Mouse (Mus musculus): Measurements from ENCODE around the gene Pex14. TPM values are rescaled to one million over a fixed set of nuclear protein-coding genes. Genes with fewer than 3 reads are reported as not detected.

The Pex14 gene
- polyA plus RNA-seq, 1 experiment from 2014 or later = 55.6 TPM

DNA sequence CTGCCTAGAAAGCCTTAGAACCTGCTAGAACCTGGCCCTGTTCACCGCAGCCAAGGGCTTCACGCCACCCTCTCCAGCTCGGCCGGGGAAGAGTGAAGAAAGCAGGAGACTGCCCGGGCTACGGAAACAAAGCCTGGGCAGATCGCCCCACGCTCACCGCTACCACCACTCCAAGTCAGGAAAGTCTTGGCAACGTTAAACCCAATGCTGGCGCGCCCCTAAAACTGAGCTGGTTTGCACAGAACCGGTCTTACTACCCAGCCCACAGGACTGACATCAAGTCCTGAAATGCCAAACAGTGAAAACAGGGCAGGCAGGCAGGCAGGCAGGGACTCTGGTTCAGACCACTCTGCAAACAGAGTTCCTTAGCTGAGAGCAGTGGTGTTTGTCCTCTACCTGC, 24.6 kb downstream of the Pex14 start:
- Histone ChIP-seq H3K9ac (ENCODE audit: low read depth, low read length) (no peak overlapping the region), H3K4me3 (replicated peaks; ENCODE audit: low read depth, low read length) (no peak overlapping the region), H3K4me1 (replicated peaks; ENCODE audit: insufficient read depth, low read length) (no peaks in the 10 kb centered on the region; the same call in 1 of the 2 replicates), H3K9me3 (replicated peaks; ENCODE audit: low read length) (no peaks in the 10 kb centered on the region), H3K4me2 (ENCODE audit: low read length) (no peak overlapping the region), H3K27ac (no peak overlapping the region), H3K27me3 (ENCODE audit: insufficient read depth, low read length) (no peaks in the 10 kb centered on the region), H3K36me3 (ENCODE audit: insufficient read depth, low read length) (peaks cover 14% of the 10 kb centered on the region; the same call in 1 of the 2 replicates)
- DNase-seq (ENCODE audit: low spot score) (no peak), ATAC-seq (replicated peaks; ENCODE audit: low FRiP score, low read depth) (no peak)
- TF ChIP-seq CTCF (IDR thresholded peaks at IDR 0.05; ENCODE audit: low read depth) = no peak
- 92% methylated on average over 13 of the region's 13 CpGs for WGBS

DNA sequence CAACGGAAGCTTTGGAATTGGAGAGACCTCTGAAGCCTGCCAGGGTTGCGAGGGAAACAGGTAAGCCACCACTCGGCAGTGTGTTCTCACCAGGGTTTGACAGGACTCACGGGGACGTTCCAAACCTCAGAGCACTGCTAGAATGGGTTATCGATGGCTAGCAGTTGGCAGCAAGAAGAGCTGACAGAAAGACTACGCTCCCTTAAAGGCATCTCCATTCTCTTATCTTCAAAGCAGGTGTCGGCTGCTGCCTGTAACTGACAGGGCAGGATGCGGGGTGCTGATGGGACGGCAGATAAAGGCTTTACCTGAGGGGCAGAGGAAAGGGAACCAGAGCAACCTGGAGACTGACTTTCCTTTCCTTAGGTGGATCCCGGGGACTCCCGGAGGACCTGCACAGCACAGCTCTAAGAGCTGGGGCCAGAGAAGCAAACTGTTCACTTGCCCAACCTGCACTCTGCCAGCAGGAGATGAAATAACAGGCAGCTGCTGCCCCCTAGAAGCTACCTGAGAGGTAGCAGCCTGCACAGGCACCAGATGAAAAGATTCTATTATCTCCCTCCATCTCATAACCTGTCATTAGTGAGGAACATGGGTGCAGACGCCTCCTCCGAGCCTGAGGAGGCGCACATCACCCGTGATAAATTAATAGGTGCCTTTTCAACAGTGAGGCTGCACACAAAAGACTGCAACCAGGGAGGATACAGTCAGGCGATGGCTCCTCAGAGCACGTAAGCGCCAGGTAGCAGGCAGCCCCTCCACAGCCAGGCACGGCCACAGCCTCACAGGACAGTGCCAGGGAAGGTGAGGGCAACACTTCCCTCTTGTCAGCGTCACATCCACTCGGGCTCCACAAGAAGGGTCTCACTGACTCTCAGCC, 32.8 kb downstream of the Pex14 start:
- DNase-seq (ENCODE audit: low spot score) (no peak), ATAC-seq (replicated peaks; ENCODE audit: low FRiP score, low read depth) (no peak)
- Histone ChIP-seq H3K27ac (no peak overlapping the region), H3K4me2 (ENCODE audit: low read length) (no peak overlapping the region), H3K4me3 (replicated peaks; ENCODE audit: low read depth, low read length) (no peak overlapping the region), H3K9me3 (replicated peaks; ENCODE audit: low read length) (no peaks in the 10 kb centered on the region), H3K27me3 (ENCODE audit: insufficient read depth, low read length) (no peaks in the 10 kb centered on the region), H3K9ac (ENCODE audit: low read depth, low read length) (no peak overlapping the region), H3K4me1 (replicated peaks; ENCODE audit: insufficient read depth, low read length) (peaks cover 8% of the 10 kb centered on the region; the same call in 1 of the 2 replicates), H3K36me3 (ENCODE audit: insufficient read depth, low read length) (0 out of 2 replicates have a peak, but pooled peaks cover 3% of the 10 kb centered on the region)
- TF ChIP-seq CTCF (IDR thresholded peaks at IDR 0.05; ENCODE audit: low read depth) = peak; percentile 61
- 81% methylated on average over 22 of the region's 22 CpGs for WGBS

DNA sequence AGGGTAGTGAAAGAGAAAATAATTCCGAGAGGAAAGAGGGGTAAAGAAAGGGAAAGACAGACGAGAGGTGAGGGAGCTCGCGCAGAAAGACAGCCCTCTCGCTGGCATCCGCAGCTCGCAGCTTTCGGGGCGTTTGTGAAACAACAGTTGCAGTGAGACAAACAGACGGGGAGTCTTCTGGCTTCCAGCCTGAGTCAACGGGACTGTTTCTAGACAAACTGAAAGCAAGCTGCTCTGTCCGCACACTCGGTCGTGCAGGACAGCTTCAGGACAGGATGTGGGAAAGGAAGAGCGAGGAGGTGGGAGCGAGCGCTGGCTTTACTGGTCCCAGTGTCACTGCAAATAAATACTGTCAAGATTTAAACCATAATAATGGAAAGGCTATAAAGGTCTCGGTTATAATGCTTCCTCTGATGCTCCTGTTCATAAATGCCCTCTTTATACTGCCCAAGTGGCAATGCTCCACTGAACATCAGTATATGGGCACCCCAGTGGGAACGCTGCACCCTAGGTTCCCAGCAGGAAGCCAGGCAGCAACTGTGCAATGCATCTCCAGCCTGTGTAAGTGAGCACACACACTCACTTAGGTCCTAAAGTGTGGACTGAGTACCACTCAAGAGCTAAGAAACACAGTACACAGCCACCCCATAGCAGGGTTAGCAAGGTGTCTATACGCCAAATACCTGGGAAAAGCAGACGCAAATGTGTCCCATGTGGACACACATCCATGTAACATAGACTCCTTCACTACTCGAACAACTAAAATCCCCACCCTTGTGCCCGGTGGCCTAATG, 35.4 kb downstream of the Pex14 start:
- Histone ChIP-seq H3K36me3 (ENCODE audit: insufficient read depth, low read length) (no peaks in the 10 kb centered on the region), H3K4me1 (replicated peaks; ENCODE audit: insufficient read depth, low read length) (peaks cover 5% of the 10 kb centered on the region; the same call in 1 of the 2 replicates), H3K9me3 (replicated peaks; ENCODE audit: low read length) (no peaks in the 10 kb centered on the region), H3K27ac (no peak overlapping the region), H3K9ac (ENCODE audit: low read depth, low read length) (no peak overlapping the region), H3K4me3 (replicated peaks; ENCODE audit: low read depth, low read length) (no peak overlapping the region; the same call in 1 of the 2 replicates), H3K4me2 (ENCODE audit: low read length) (no peak overlapping the region; the same call in 1 of the 2 replicates), H3K27me3 (ENCODE audit: insufficient read depth, low read length) (no peaks in the 10 kb centered on the region)
- ATAC-seq (replicated peaks; ENCODE audit: low FRiP score, low read depth) = no peak
- DNase-seq (ENCODE audit: low spot score) = no peak
- no peak for TF ChIP-seq CTCF (IDR thresholded peaks at IDR 0.05; ENCODE audit: low read depth)
- WGBS = 74% methylated on average over 23 of the region's 23 CpGs

DNA sequence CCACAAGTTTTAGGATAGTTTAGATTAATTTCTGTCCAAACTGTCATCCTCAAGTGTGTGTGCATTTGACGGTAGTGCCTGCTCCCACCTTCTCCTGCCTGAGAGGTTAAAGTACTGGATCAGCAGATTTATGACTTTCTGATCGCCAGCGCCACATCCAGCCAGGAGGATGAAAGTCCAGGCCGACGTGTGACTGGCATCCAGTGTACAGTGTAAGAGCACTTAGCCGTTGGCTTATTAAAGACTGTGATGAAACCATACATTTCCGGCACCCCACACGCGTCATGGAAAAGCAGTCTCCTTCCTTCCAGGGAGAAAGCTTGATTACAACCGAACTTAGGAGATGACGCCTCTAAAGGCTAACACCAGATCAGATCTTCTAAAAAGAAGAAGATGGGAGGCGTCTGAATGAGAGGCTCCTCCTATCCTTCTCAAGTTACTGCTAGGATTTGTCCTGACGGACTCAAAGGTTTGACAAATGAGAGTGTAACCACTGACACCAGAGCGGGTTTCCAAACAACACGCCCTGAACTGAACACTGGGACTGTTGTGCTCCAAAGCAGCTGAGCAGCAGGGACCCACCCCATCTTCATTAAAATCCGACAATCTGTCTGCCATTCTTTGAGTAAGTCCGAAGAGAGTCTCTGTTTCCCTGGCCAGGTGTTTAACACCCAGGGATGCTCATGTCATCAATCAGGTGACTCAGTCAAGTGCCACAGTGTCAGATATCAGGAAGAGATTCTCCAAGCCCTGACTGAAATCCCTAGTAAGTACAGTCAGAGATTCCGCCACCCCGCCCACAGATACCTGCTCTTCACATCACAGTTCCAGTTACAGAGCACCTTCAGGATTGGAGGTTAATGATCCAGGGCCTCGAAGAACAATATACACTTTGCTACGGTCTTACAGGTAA, 37.0 kb downstream of the Pex14 start:
- Histone ChIP-seq H3K36me3 (ENCODE audit: insufficient read depth, low read length) (no peaks in the 10 kb centered on the region), H3K4me2 (ENCODE audit: low read length) (no peak overlapping the region), H3K9ac (ENCODE audit: low read depth, low read length) (no peak overlapping the region), H3K9me3 (replicated peaks; ENCODE audit: low read length) (no peaks in the 10 kb centered on the region), H3K27me3 (ENCODE audit: insufficient read depth, low read length) (no peaks in the 10 kb centered on the region), H3K4me3 (replicated peaks; ENCODE audit: low read depth, low read length) (no peak overlapping the region), H3K4me1 (replicated peaks; ENCODE audit: insufficient read depth, low read length) (peaks cover 13% of the 10 kb centered on the region), H3K27ac (no peak overlapping the region)
- WGBS = 33% methylated on average over 21 of the region's 21 CpGs
- ATAC-seq (replicated peaks; ENCODE audit: low FRiP score, low read depth) (peak; percentile 29; the same call in 1 of the 2 replicates), DNase-seq (ENCODE audit: low spot score) (peak; percentile 71)
- TF ChIP-seq CTCF (IDR thresholded peaks at IDR 0.05; ENCODE audit: low read depth) = no peak

DNA sequence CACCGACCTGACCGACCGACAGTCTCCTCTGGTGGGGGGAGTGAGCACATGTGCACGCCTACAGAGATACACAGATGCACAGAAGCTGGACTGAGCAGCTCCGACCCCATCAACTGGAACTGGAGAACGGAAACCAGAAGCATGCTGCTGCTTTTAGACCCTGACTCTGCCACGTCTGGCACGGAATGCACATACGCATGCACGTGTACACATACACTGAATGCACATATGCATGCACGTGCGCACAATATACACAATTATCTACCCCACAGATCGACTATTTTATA, 38.3 kb downstream of the Pex14 start:
- Histone ChIP-seq H3K4me1 (replicated peaks; ENCODE audit: insufficient read depth, low read length) (peaks cover 21% of the 10 kb centered on the region), H3K27ac (no peak overlapping the region), H3K9ac (ENCODE audit: low read depth, low read length) (no peak overlapping the region), H3K4me3 (replicated peaks; ENCODE audit: low read depth, low read length) (no peak overlapping the region), H3K9me3 (replicated peaks; ENCODE audit: low read length) (no peaks in the 10 kb centered on the region), H3K36me3 (ENCODE audit: insufficient read depth, low read length) (no peaks in the 10 kb centered on the region), H3K27me3 (ENCODE audit: insufficient read depth, low read length) (no peaks in the 10 kb centered on the region), H3K4me2 (ENCODE audit: low read length) (no peak overlapping the region)
- TF ChIP-seq CTCF (IDR thresholded peaks at IDR 0.05; ENCODE audit: low read depth) = no peak
- no peak for DNase-seq (ENCODE audit: low spot score)
- WGBS = 75% methylated on average over 13 of the region's 13 CpGs
- ATAC-seq (replicated peaks; ENCODE audit: low FRiP score, low read depth) = no peak
